Mouse (Mus musculus): ENCODE measurements around the gene Gnpat.

Gnpat gene

DNA sequence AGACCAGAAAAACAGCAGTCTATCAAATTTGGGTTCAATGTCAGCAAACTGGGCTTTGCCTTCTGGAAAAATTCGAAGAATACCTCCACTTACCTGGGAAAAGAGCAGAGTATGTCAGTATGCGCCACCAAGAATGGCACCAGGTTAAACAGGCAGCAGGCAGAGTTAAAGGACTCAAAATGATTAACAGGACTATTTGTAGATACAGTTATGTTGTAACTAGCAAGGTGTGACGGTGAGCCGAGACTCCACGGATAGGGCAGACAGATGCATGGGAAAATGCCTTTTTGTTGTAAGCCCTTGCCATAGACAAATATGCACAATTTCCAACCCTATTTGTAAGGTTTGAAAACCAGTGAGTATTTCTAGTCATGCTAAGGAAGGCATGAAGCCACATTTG is 51.2 kb downstream of the Gnpat start:
- peaks cover 70% of the 10 kb centered on the region for H3K36me3 ChIP-seq (ENCODE audit: insufficient read depth, low read length)
- H3K4me1 ChIP-seq (replicated peaks; ENCODE audit: low read depth, low read length): peaks cover 40% of the 10 kb centered on the region
- no peak overlapping the region for H3K4me3 ChIP-seq (replicated peaks; ENCODE audit: low read length)
- no peaks in the 10 kb centered on the region for H3K27me3 ChIP-seq (ENCODE audit: insufficient read depth, low read length)
- no peaks in the 10 kb centered on the region for H3K9me3 ChIP-seq (ENCODE audit: low read length)
- TF ChIP-seq CTCF (conservative IDR thresholded peaks at IDR 0.05; ENCODE audit: low read length): no peak
- no peak for TF ChIP-seq POU5F1 (IDR thresholded peaks at IDR 0.05; ENCODE audit: borderline replicate concordance, low read length)
- no peak for TF ChIP-seq NANOG (IDR thresholded peaks at IDR 0.05; ENCODE audit: borderline replicate concordance, low read length)

DNA sequence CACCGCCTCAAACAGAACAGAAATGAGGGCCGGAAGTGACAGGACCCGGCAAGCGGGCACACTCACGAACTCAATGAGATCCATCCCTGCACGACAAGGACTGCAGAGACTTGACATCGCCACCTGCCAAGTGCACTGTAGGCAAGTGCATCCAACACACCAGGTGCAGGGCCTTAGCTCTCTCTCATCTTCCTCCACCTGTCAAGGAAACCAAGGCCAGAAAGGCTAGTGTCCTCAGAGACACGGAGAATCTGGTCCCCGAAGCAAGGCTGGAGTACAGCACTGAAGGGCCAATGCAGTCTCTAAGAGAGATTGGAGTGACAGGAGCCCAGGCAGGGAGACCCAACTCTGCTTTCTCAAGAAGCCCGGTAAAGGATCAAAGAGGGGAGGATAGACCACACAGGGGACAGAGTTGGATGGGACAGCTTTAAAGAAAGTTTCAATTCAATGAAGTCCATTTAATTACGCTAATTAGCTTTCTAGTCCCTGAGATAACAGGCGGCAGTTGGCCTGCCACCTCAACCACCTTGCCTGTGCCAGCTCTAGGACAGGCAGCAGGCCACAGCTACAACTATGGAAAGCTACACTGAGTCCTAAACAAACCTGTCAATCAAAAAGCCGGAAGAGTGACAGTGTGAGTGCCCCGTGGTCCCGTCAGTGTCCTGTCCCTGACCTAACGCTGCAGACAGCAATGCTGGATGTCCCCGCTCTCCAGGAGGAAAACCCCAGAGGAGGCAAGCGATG is 55.1 kb downstream of the Gnpat start:
- H3K36me3 ChIP-seq (ENCODE audit: insufficient read depth, low read length): peaks cover 34% of the 10 kb centered on the region
- no peaks in the 10 kb centered on the region for H3K27me3 ChIP-seq (ENCODE audit: insufficient read depth, low read length)
- no peak overlapping the region for H3K4me3 ChIP-seq (replicated peaks; ENCODE audit: low read length)
- peaks cover 29% of the 10 kb centered on the region for H3K4me1 ChIP-seq (replicated peaks; ENCODE audit: low read depth, low read length)
- TF ChIP-seq POU5F1 (IDR thresholded peaks at IDR 0.05; ENCODE audit: borderline replicate concordance, low read length) (no peak), NANOG (IDR thresholded peaks at IDR 0.05; ENCODE audit: borderline replicate concordance, low read length) (no peak), CTCF (conservative IDR thresholded peaks at IDR 0.05; ENCODE audit: low read length) (no peak)
- H3K9me3 ChIP-seq (ENCODE audit: low read length): no peaks in the 10 kb centered on the region

DNA sequence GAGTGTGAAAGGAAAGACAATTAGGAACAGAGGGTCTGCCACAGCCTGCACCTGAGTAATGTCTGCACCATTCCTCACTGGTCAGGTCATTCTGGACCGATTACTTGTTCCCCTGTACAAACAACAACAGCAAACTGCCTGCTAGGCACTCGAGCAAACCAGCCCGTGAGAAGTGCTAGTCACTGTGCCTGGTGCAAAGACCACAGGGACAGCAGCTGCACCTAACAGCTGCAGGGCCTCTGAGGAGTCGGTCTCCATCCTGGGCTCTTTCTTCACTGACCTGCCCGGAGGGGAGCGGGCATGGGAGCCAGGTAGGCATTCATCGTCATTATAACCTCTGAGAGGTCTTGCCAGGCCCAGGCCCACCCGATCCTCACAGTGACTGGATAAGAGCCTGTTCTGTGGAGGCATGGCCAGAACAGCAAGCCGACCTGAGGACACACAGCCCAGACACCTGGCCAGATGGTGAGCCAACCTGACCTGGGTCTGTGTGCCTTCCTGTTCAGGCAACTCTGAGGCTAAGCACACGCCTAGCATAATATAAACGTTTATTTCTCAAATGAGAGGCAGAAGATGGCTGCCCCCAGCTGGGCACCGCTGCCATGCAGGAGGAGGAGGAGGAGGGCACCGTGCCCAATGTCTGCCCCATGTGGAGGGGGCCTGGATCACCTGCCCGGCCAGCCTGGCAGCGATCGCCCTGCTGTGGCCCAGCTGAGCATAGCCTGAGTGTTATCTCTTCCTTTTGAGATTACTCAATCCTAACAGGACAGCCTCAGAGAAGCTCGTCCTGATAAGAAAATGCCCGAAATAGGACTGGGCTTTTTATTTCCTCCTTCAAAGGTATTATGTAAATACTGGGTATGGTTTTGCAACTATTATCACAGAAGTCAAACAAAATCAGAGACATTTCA is 58.8 kb downstream of the Gnpat start:
- Histone ChIP-seq H3K27me3 (ENCODE audit: insufficient read depth, low read length) (no peaks in the 10 kb centered on the region), H3K4me3 (replicated peaks; ENCODE audit: low read length) (no peak overlapping the region), H3K9me3 (ENCODE audit: low read length) (no peaks in the 10 kb centered on the region), H3K4me1 (replicated peaks; ENCODE audit: low read depth, low read length) (peaks cover 47% of the 10 kb centered on the region), H3K36me3 (ENCODE audit: insufficient read depth, low read length) (peaks cover 9% of the 10 kb centered on the region)
- TF ChIP-seq POU5F1 (IDR thresholded peaks at IDR 0.05; ENCODE audit: borderline replicate concordance, low read length) (no peak), CTCF (conservative IDR thresholded peaks at IDR 0.05; ENCODE audit: low read length) (no peak), NANOG (IDR thresholded peaks at IDR 0.05; ENCODE audit: borderline replicate concordance, low read length) (no peak)

GRCm38 (mm10) chr8:124922490-124923089 is 59.8 kb downstream of the Gnpat start:
- no peak overlapping the region for H3K4me3 ChIP-seq (replicated peaks; ENCODE audit: low read length)

GRCm38 (mm10) chr8:124923971-124924652 is 61.3 kb downstream of the Gnpat start:
- TF ChIP-seq POU5F1 (IDR thresholded peaks at IDR 0.05; ENCODE audit: borderline replicate concordance, low read length) (no peak), NANOG (IDR thresholded peaks at IDR 0.05; ENCODE audit: borderline replicate concordance, low read length) (no peak), CTCF (conservative IDR thresholded peaks at IDR 0.05; ENCODE audit: low read length) (no peak)
- Histone ChIP-seq H3K9me3 (ENCODE audit: low read length) (no peaks in the 10 kb centered on the region), H3K4me3 (replicated peaks; ENCODE audit: low read length) (no peak overlapping the region), H3K36me3 (ENCODE audit: insufficient read depth, low read length) (peaks cover 27% of the 10 kb centered on the region), H3K27me3 (ENCODE audit: insufficient read depth, low read length) (no peaks in the 10 kb centered on the region), H3K4me1 (replicated peaks; ENCODE audit: low read depth, low read length) (peaks cover 26% of the 10 kb centered on the region)

More at GRCm38 (mm10) chr8:124922490-124923089, 59.8 kb downstream of the Gnpat start:
- Histone ChIP-seq H3K9me3 (ENCODE audit: low read length) (no peaks in the 10 kb centered on the region), H3K27me3 (ENCODE audit: insufficient read depth, low read length) (no peaks in the 10 kb centered on the region), H3K4me1 (replicated peaks; ENCODE audit: low read depth, low read length) (peaks cover 37% of the 10 kb centered on the region), H3K36me3 (ENCODE audit: insufficient read depth, low read length) (peaks cover 19% of the 10 kb centered on the region)
- TF ChIP-seq CTCF (conservative IDR thresholded peaks at IDR 0.05; ENCODE audit: low read length): no peak
- TF ChIP-seq NANOG (IDR thresholded peaks at IDR 0.05; ENCODE audit: borderline replicate concordance, low read length): no peak
- no peak for TF ChIP-seq POU5F1 (IDR thresholded peaks at IDR 0.05; ENCODE audit: borderline replicate concordance, low read length)

- Histone ChIP-seq H3K9me3 (ENCODE audit: low read length) (no peaks in the 10 kb centered on the region), H3K4me3 (replicated peaks; ENCODE audit: low read length) (no peak overlapping the region), H3K36me3 (ENCODE audit: insufficient read depth, low read length) (peaks cover 27% of the 10 kb centered on the region), H3K4me1 (replicated peaks; ENCODE audit: low read depth, low read length) (peaks cover 19% of the 10 kb centered on the region), H3K27me3 (ENCODE audit: insufficient read depth, low read length) (no peaks in the 10 kb centered on the region)
- TF ChIP-seq NANOG (IDR thresholded peaks at IDR 0.05; ENCODE audit: borderline replicate concordance, low read length) (no peak), POU5F1 (IDR thresholded peaks at IDR 0.05; ENCODE audit: borderline replicate concordance, low read length) (no peak), CTCF (conservative IDR thresholded peaks at IDR 0.05; ENCODE audit: low read length) (no peak)
These were observed 62.9 kb downstream of the Gnpat start for GRCm38 (mm10) chr8:124925544-124926266.

- H3K9me3 ChIP-seq (ENCODE audit: low read length): no peaks in the 10 kb centered on the region
- TF ChIP-seq CTCF (conservative IDR thresholded peaks at IDR 0.05; ENCODE audit: low read length) (no peak), POU5F1 (IDR thresholded peaks at IDR 0.05; ENCODE audit: borderline replicate concordance, low read length) (no peak), NANOG (IDR thresholded peaks at IDR 0.05; ENCODE audit: borderline replicate concordance, low read length) (no peak)
- H3K4me1 ChIP-seq (replicated peaks; ENCODE audit: low read depth, low read length): peaks cover 19% of the 10 kb centered on the region
- no peak overlapping the region for H3K4me3 ChIP-seq (replicated peaks; ENCODE audit: low read length)
- no peaks in the 10 kb centered on the region for H3K27me3 ChIP-seq (ENCODE audit: insufficient read depth, low read length)
- peaks cover 27% of the 10 kb centered on the region for H3K36me3 ChIP-seq (ENCODE audit: insufficient read depth, low read length)
These were observed 63.5 kb downstream of the Gnpat start for GRCm38 (mm10) chr8:124926351-124926771.
